Mouse (Mus musculus): ENCODE results near the gene Dsp.

DNA sequence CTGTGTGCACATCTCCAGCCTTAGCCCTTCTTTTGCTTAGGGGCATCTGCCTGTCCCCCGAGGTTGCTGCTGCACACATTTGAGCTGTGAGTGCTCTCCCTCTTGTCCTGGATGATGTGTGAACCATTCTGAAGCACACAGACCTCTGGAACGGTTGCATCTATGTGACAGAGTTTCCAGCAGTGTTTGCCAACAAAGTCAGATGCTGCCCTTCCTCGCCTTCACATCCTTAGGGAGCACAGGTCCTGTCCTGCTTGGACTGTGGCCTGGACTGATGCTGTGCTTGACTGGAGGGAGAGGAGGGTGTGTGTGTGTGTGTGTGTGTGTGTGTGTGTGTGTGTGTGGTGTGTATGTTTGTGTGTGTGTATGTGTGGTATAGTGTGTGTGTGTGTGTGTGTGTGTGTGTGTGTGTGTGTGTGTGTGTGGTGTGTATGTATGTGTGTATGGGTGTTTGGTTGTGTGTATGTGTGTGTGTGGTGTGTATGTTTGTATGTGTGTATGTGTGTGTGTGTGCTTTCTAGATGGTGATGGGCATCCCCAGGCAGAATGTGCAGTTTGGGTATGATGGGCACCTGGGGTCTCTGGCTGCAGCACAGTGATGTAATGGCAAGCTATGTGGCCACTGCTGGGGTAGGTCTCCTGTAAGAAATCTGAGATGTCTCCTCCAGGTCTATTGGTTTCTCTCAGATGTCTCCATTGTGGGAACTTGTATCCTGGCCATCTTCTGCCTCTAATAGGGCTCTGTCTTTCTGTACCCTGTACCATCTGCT, 81.9 kb downstream of the Dsp start:
- TF ChIP-seq ZC3H11A (IDR thresholded peaks at IDR 0.05; ENCODE audit: borderline replicate concordance, low read depth, low read length) (no peak), ZNF384 (IDR thresholded peaks at IDR 0.05; ENCODE audit: low read depth, low read length) (no peak), HCFC1 (IDR thresholded peaks at IDR 0.05; ENCODE audit: borderline replicate concordance, insufficient read depth, low read length) (no peak)
